In genomic region chr10:79943471-79943901, GRCm38 (mm10) we compare ENCODE assay signal across 9 mouse cellular contexts. TPM values are rescaled to one million over a fixed set of nuclear protein-coding genes. Genes with fewer than 3 reads are reported as not detected.
DNase-seq lines count a peak whose midpoint lies in the region; ATAC-seq and TF ChIP-seq lines count a peak whose summit lies in the region.
"Had no signal": no experiment of that assay in that cellular context is flagged by ENCODE, and none has a peak within 500 bp of the region (broad histone marks: within the 10 kb centered on the region; RNA-seq: fewer than 3 reads in every experiment).

No protein-coding gene starts in this region.

- no peak for ATAC-seq in kidney, embryonic 16.5 days (ENCODE audit: low FRiP score, low TSS enrichment)
- ATAC-seq in limb, embryonic 15.5 days (ENCODE audit: insufficient number of reproducible peaks, low FRiP score, low TSS enrichment, low read depth), result no peak

- no peaks in the 10 kb centered on the region for H3K27me3 ChIP-seq in kidney, embryonic 16.5 days (ENCODE audit: insufficient read depth, low read length)
- no peaks in the 10 kb centered on the region for H3K27me3 ChIP-seq in CH12.LX (replicated peaks)
- H3K27me3 ChIP-seq in embryonic facial prominence, embryonic 10.5 days (replicated peaks; ENCODE audit: low read depth, poor library complexity, severe bottlenecking), result no peaks in the 10 kb centered on the region
- H3K27me3 ChIP-seq in limb, embryonic 15.5 days, result no peaks in the 10 kb centered on the region

- peaks cover 58% of the 10 kb centered on the region for H3K4me1 ChIP-seq in kidney, embryonic 16.5 days (ENCODE audit: insufficient read depth, low read length)
- peaks cover 57 to 93% of the 10 kb centered on the region in 2 experiments for H3K4me1 ChIP-seq in CH12.LX (ENCODE audit: control insufficient read depth in 1 of 2, insufficient read depth in 2 of 2)
- H3K4me1 ChIP-seq in embryonic facial prominence, embryonic 10.5 days, result peaks cover 78% of the 10 kb centered on the region
- peaks cover 69% of the 10 kb centered on the region for H3K4me1 ChIP-seq in limb, embryonic 15.5 days

- H3K36me3 ChIP-seq in kidney, embryonic 16.5 days (ENCODE audit: insufficient read depth, low read length), result peaks cover 10% of the 10 kb centered on the region
- peaks cover 43 to 83% of the 10 kb centered on the region in 2 experiments for H3K36me3 ChIP-seq in CH12.LX (replicated peaks in 1 of 2; ENCODE audit: control insufficient read depth in 1 of 2, insufficient read depth in 1 of 2, low read length in 1 of 2)
- H3K36me3 ChIP-seq in embryonic facial prominence, embryonic 10.5 days (replicated peaks), result peaks cover 83% of the 10 kb centered on the region
- H3K36me3 ChIP-seq in limb, embryonic 15.5 days, result peaks cover 22% of the 10 kb centered on the region

- TF ChIP-seq RAD21 in CH12.LX (IDR thresholded peaks at IDR 0.05; ENCODE audit: low read depth, low read length), result no peak

- TF ChIP-seq EP300 in CH12.LX (IDR thresholded peaks at IDR 0.05; ENCODE audit: low read length), result peak; percentile 87

- WGBS in kidney, embryonic 16.5 days, result 60% methylated on average over 9 of the region's 9 CpGs
- 79% methylated on average over 9 of the region's 9 CpGs for WGBS in embryonic facial prominence, embryonic 10.5 days
- WGBS in limb, embryonic 15.5 days, result 57% methylated on average over 9 of the region's 9 CpGs

- no peak for TF ChIP-seq CTCF in CH12.LX (conservative IDR thresholded peaks at IDR 0.05 in 1 of 2, IDR thresholded peaks at IDR 0.05 in 1 of 2; ENCODE audit: low read depth in 2 of 2, low read length in 2 of 2)

- dilution Hi-C loops in CH12.LX (cut with MboI; ENCODE audit: extremely low pct_ligation_motif_present, extremely low pct_unique_long_range_greater_than_20kb, low sequenced_read_pairs), result no loop called here

- TF ChIP-seq POLR2A in CH12.LX (IDR thresholded peaks at IDR 0.05; ENCODE audit: low read depth, low read length), result no peak

- no peak overlapping the region for H3K4me2 ChIP-seq in kidney, embryonic 16.5 days (replicated peaks; ENCODE audit: low read depth, low read length)
- H3K4me2 ChIP-seq in CH12.LX (ENCODE audit: insufficient read depth, low read depth, poor library complexity, severe bottlenecking), result 0 out of 2 replicates have a peak overlapping the region, but pooled peaks have one; percentile 5
- H3K4me2 ChIP-seq in limb, embryonic 15.5 days, result no peak overlapping the region

- no peak for DNase-seq in kidney, adult 9 months
- DNase-seq in CH12.LX (ENCODE audit: extremely low read depth), result peak; percentile 70
- DNase-seq in embryonic facial prominence, embryonic 10.5 days (ENCODE audit: low spot score), result no peak
- DNase-seq in testis, postnatal 10 days (ENCODE audit: low spot score), result no peak
- no peak for DNase-seq in frontal cortex, postnatal 14 days (ENCODE audit: low spot score in 2 of 2)
- DNase-seq: cerebellum, adult 11-12 months had no signal

- H3K4me3 ChIP-seq in kidney, embryonic 16.5 days (ENCODE audit: low read length), result no peak overlapping the region
- H3K4me3 ChIP-seq in CH12.LX (replicated peaks in 1 of 3; ENCODE audit: low read depth in 2 of 3, low read length in 2 of 3, poor library complexity in 1 of 3), result no peak overlapping the region
- H3K4me3 ChIP-seq in embryonic facial prominence, embryonic 10.5 days, result no peak overlapping the region
- H3K4me3 ChIP-seq in limb, embryonic 15.5 days, result no peak overlapping the region
- H3K4me3 ChIP-seq: myocyte had no signal

- H3K79me2 ChIP-seq in CH12.LX (replicated peaks; ENCODE audit: control insufficient read depth, extremely low read depth, insufficient read depth, poor library complexity, severe bottlenecking), result peaks cover 70% of the 10 kb centered on the region

- peak overlapping the region; percentile 41 for H3K9ac ChIP-seq in kidney, embryonic 16.5 days (replicated peaks; ENCODE audit: low read length)
- 0 out of 2 replicates have a peak overlapping the region, but pooled peaks have one; percentile 14 for H3K9ac ChIP-seq in CH12.LX (ENCODE audit: insufficient read depth, low read depth)
- no peak overlapping the region for H3K9ac ChIP-seq in limb, embryonic 15.5 days

- H3K27ac ChIP-seq in kidney, embryonic 16.5 days (ENCODE audit: low read length), result peak overlapping the region; percentile 94
- peak overlapping the region; percentile 89 for H3K27ac ChIP-seq in CH12.LX (ENCODE audit: insufficient read depth, low read depth)
- H3K27ac ChIP-seq in embryonic facial prominence, embryonic 10.5 days (replicated peaks), result peak overlapping the region; percentile 86
- 0 out of 2 replicates have a peak overlapping the region, but pooled peaks have one; percentile 12 for H3K27ac ChIP-seq in limb, embryonic 15.5 days

- in situ Hi-C loops in CH12.LX (cut with MboI; ENCODE audit: low pct_ligation_motif_present, low pct_unique_long_range_greater_than_20kb, low sequenced_read_pairs), result no loop called here

- no peaks in the 10 kb centered on the region for H3K9me3 ChIP-seq in kidney, embryonic 16.5 days (ENCODE audit: low read length)
- H3K9me3 ChIP-seq in CH12.LX (replicated peaks; ENCODE audit: low read length), result no peaks in the 10 kb centered on the region
- H3K9me3 ChIP-seq in embryonic facial prominence, embryonic 10.5 days, result no peaks in the 10 kb centered on the region
- no peaks in the 10 kb centered on the region for H3K9me3 ChIP-seq in limb, embryonic 15.5 days

TF ChIP-seq in CH12.LX, 34 proteins besides CTCF, POLR2A, EP300 and RAD21 (continues in another document):
- TF ChIP-seq UBTF (IDR thresholded peaks at IDR 0.05; ENCODE audit: low read depth, low read length) (no peak), NELFE (IDR thresholded peaks at IDR 0.05; ENCODE audit: low read depth, low read length) (no peak), MXI1 (IDR thresholded peaks at IDR 0.05; ENCODE audit: low read depth, low read length) (0 out of 2 replicates have a peak, but pooled peaks have one; percentile 70), MAX (IDR thresholded peaks at IDR 0.05; ENCODE audit: low read length) (no peak), CHD2 (IDR thresholded peaks at IDR 0.05; ENCODE audit: low read length) (peak; percentile 87), ZMIZ1 (IDR thresholded peaks at IDR 0.05; ENCODE audit: low read depth, low read length) (no peak), SMC3 (IDR thresholded peaks at IDR 0.05; ENCODE audit: low read depth, low read length) (0 out of 2 replicates have a peak, but pooled peaks have one; percentile 4), E2F4 (IDR thresholded peaks at IDR 0.05; ENCODE audit: insufficient replicate concordance, low read depth, low read length) (no peak), ZKSCAN1 (IDR thresholded peaks at IDR 0.05; ENCODE audit: borderline replicate concordance, low read depth, low read length) (no peak; the same call in 1 of the 2 replicates), ETS1 (conservative IDR thresholded peaks at IDR 0.05; ENCODE audit: low read depth, low read length) (peak; percentile 85), SIN3A (IDR thresholded peaks at IDR 0.05; ENCODE audit: low read length) (peak; percentile 39), ELF1 (IDR thresholded peaks at IDR 0.05; ENCODE audit: low read depth, low read length) (0 out of 2 replicates have a peak, but pooled peaks have one; percentile 15), TBP (conservative IDR thresholded peaks at IDR 0.05; ENCODE audit: low read depth, low read length) (0 out of 2 replicates have a peak, but pooled peaks have one; percentile 18), ZC3H11A (IDR thresholded peaks at IDR 0.05; ENCODE audit: low read depth, low read length) (no peak), USF2 (conservative IDR thresholded peaks at IDR 0.05; ENCODE audit: low read depth, low read length) (no peak)

RNA-seq across cellular contexts. Expression of gene Wdr18, which starts 16.5 kb away (rescaled TPM):
- polyA plus RNA-seq in kidney, embryonic 16.5 days (2015; fragmentation: Nextera tagmentation; extraction: Ambion mirVana), result 101 and 113 TPM in 2 replicates
- total RNA-seq in CH12.LX (2012; rRNA removed) (92.1 and 111 TPM in 2 replicates), CH12.LX (2014; rRNA removed) (59.7 and 70.8 TPM in 2 replicates)
- polyA plus RNA-seq in CH12.LX (2012; ENCODE audit: insufficient read length, low read depth), result 54.2 and 69.7 TPM in 2 replicates
- polyA plus RNA-seq in embryonic facial prominence, embryonic 10.5 days (2016; fragmentation: Nextera tagmentation; extraction: Ambion mirVana), result 166 TPM in 2 replicates
- 81.7 and 83.6 TPM in 2 replicates for polyA plus RNA-seq in limb, embryonic 15.5 days (2015; fragmentation: Nextera tagmentation; extraction: Ambion mirVana)

RNA-seq across cellular contexts. Expression of gene Arid3a, which starts 16.6 kb away (rescaled TPM):
- 5.5 and 9.2 TPM in 2 replicates for polyA plus RNA-seq in kidney, embryonic 16.5 days (2015; fragmentation: Nextera tagmentation; extraction: Ambion mirVana)
- total RNA-seq in CH12.LX (2012; rRNA removed) (114 and 161 TPM in 2 replicates), CH12.LX (2014; rRNA removed) (45.9 and 48.4 TPM in 2 replicates)
- 84.7 and 94.4 TPM in 2 replicates for polyA plus RNA-seq in CH12.LX (2012; ENCODE audit: insufficient read length, low read depth)
- 15.7 and 18.0 TPM in 2 replicates for polyA plus RNA-seq in embryonic facial prominence, embryonic 10.5 days (2016; fragmentation: Nextera tagmentation; extraction: Ambion mirVana)
- polyA plus RNA-seq in limb, embryonic 15.5 days (2015; fragmentation: Nextera tagmentation; extraction: Ambion mirVana), result 5.7 and 7.4 TPM in 2 replicates

RNA-seq across cellular contexts. Expression of gene R3hdm4, which starts 22.5 kb away (rescaled TPM):
- 169 and 170 TPM in 2 replicates for polyA plus RNA-seq in kidney, embryonic 16.5 days (2015; fragmentation: Nextera tagmentation; extraction: Ambion mirVana)
- total RNA-seq in CH12.LX (2012; rRNA removed), result 20.9 and 22.3 TPM in 2 replicates
- total RNA-seq in CH12.LX (2014; rRNA removed), result 8.9 and 10.5 TPM in 2 replicates
- 53.2 and 59.4 TPM in 2 replicates for polyA plus RNA-seq in CH12.LX (2012; ENCODE audit: insufficient read length, low read depth)
- polyA plus RNA-seq in embryonic facial prominence, embryonic 10.5 days (2016; fragmentation: Nextera tagmentation; extraction: Ambion mirVana), result 125 and 136 TPM in 2 replicates
- polyA plus RNA-seq in limb, embryonic 15.5 days (2015; fragmentation: Nextera tagmentation; extraction: Ambion mirVana), result 159 and 161 TPM in 2 replicates

RNA-seq across cellular contexts. Expression of gene Kiss1r, which starts 26.7 kb away (rescaled TPM):
- polyA plus RNA-seq in kidney, embryonic 16.5 days (2015; fragmentation: Nextera tagmentation; extraction: Ambion mirVana), result 1.5 and 2.1 TPM in 2 replicates
- total RNA-seq in CH12.LX (2012; rRNA removed) (0.21 and 0.76 TPM in 2 replicates), CH12.LX (2014; rRNA removed) (0.24 and 0.32 TPM in 2 replicates)
- 0.17 and 0.20 TPM in 2 replicates for polyA plus RNA-seq in CH12.LX (2012; ENCODE audit: insufficient read length, low read depth)
- polyA plus RNA-seq in embryonic facial prominence, embryonic 10.5 days (2016; fragmentation: Nextera tagmentation; extraction: Ambion mirVana), result 0.33 and 0.37 TPM in 2 replicates
- 1.0 and 1.2 TPM in 2 replicates for polyA plus RNA-seq in limb, embryonic 15.5 days (2015; fragmentation: Nextera tagmentation; extraction: Ambion mirVana)

RNA-seq across cellular contexts. Expression of gene Grin3b, which starts 27.0 kb away (rescaled TPM):
- 0.54 and 0.71 TPM in 2 replicates for polyA plus RNA-seq in kidney, embryonic 16.5 days (2015; fragmentation: Nextera tagmentation; extraction: Ambion mirVana)
- total RNA-seq in CH12.LX (2012; rRNA removed) (0.59 and 0.76 TPM in 2 replicates), CH12.LX (2014; rRNA removed) (0.27 and 0.30 TPM in 2 replicates)
- polyA plus RNA-seq in CH12.LX (2012; ENCODE audit: insufficient read length, low read depth), result 0.56 and 0.78 TPM in 2 replicates
- 0.13 and 0.44 TPM in 2 replicates for polyA plus RNA-seq in embryonic facial prominence, embryonic 10.5 days (2016; fragmentation: Nextera tagmentation; extraction: Ambion mirVana)
- polyA plus RNA-seq in limb, embryonic 15.5 days (2015; fragmentation: Nextera tagmentation; extraction: Ambion mirVana), result 0.40 and 0.64 TPM in 2 replicates

Comparison
In these comparisons a context has a peak if more than half of its experiments do, and no peak if none do; other contexts are left out.
1. H3K27ac ChIP-seq: peak in every context shown above with its lines; median percentile 94 in kidney, embryonic 16.5 days; 89 in CH12.LX; 86 in embryonic facial prominence, embryonic 10.5 days; 12 in limb, embryonic 15.5 days.